Mouse (Mus musculus) neural tube, embryonic 11.5 days (tissue): Measurements from ENCODE around the gene Mthfd2l. TPM values are rescaled to one million over a fixed set of nuclear protein-coding genes. Genes with fewer than 3 reads are reported as not detected.

Experiments
- ATAC-seq: fragments of 200-750 bp; cut with Nextera tagmentation; 2 replicates; pipeline ENCODE4 v1.8.0; 2017; ENCODE audit warnings: moderate number of reproducible peaks, mild to moderate bottlenecking, moderate TSS enrichment, moderate library complexity; ENCODE audit not compliant: insufficient read depth, low FRiP score, low TSS enrichment
- DNase-seq: peaks from one replicate; pipeline ENCODE4 v3.0.0-alpha.2; 2015; ENCODE audit warnings: low spot score
- H3K27ac ChIP-seq: fragments of 300-500 bp; sonication (generic); 2 replicates; pipeline ENCODE4 v1.5.1; 2014; ENCODE audit warnings: low read depth, mild to moderate bottlenecking, low read length
- H3K27me3 ChIP-seq: fragments of 300-500 bp; sonication (generic); 2 replicates; pipeline ENCODE4 v1.6.1; 2014; ENCODE audit warnings: mild to moderate bottlenecking, low read length, mixed read lengths; ENCODE audit not compliant: control insufficient read depth, insufficient read depth
- H3K36me3 ChIP-seq: fragments of 300-500 bp; sonication (generic); 2 replicates; pipeline ENCODE4 v1.6.1; 2014; ENCODE audit warnings: mild to moderate bottlenecking, low read length, moderate library complexity, mixed read lengths; ENCODE audit not compliant: control insufficient read depth, insufficient read depth
- H3K4me1 ChIP-seq: fragments of 300-500 bp; sonication (generic); 2 replicates; pipeline ENCODE4 v1.6.1; 2014; ENCODE audit warnings: low read length, mixed read lengths; ENCODE audit not compliant: control insufficient read depth, insufficient read depth
- H3K4me2 ChIP-seq: fragments of 300-500 bp; sonication (generic); 2 replicates; pipeline ENCODE4 v1.6.1; 2014; ENCODE audit warnings: low read depth, mild to moderate bottlenecking, moderate library complexity
- H3K4me3 ChIP-seq: fragments of 300-500 bp; sonication (generic); 2 replicates; pipeline ENCODE4 v1.5.1; 2014; ENCODE audit warnings: low read depth, low read length
- H3K9ac ChIP-seq: fragments of 300-500 bp; sonication (generic); 2 replicates; pipeline ENCODE4 v1.6.1; 2014; ENCODE audit warnings: mild to moderate bottlenecking, low read length
- H3K9me3 ChIP-seq: fragments of 300-500 bp; sonication (generic); 2 replicates; pipeline ENCODE4 v1.6.1; 2016; ENCODE audit warnings: low read length; ENCODE audit not compliant: control insufficient read depth
- WGBS: fragments of 180-500 bp; shearing (Covaris S2); extraction: QIAGEN DNeasy Blood & Tissue Kit; methylation state at CpG from one replicate; pipeline ENCODE4 v1.1.7; 2014; 5-methylcytosine and 5-hydroxymethylcytosine counted together
- polyA plus RNA-seq: library from polyadenylated mRNA; unstranded; fragments of >200 nt; fragmentation: Nextera tagmentation; extraction: Ambion mirVana; gene quantifications from 2 replicates; pipeline ENCODE4 v1.2.1, GENCODE M21; 2014

Mthfd2l gene
- polyA plus RNA-seq, 1 experiment from 2014 or later, result 87.7 TPM

- H3K27me3 ChIP-seq, result no peaks in the 10 kb centered on the region
- H3K9ac ChIP-seq, result no peak overlapping the region
- no peak overlapping the region for H3K4me3 ChIP-seq
- H3K27ac ChIP-seq, result no peak overlapping the region
- H3K4me2 ChIP-seq, result no peak overlapping the region
- H3K4me1 ChIP-seq, result no peaks in the 10 kb centered on the region
- ATAC-seq (no peak), DNase-seq (no peak)
- H3K9me3 ChIP-seq, result no peaks in the 10 kb centered on the region
- 87% methylated on average over 8 of the region's 8 CpGs for WGBS
- no peaks in the 10 kb centered on the region for H3K36me3 ChIP-seq
Observed at GRCm38 (mm10) chr5:91023114-91023513, 92.2 kb downstream of the Mthfd2l start.

- no peak for ATAC-seq
Observed at GRCm38 (mm10) chr5:91027164-91027563, 96.2 kb downstream of the Mthfd2l start, which contains the start of gene Epgn. Gene Epgn, plus strand, starts transcription at chr5:91027464.

GRCm38 (mm10) chr5:91027840-91028239 lies 96.9 kb downstream of the Mthfd2l start:
- Histone ChIP-seq H3K4me1 (no peaks in the 10 kb centered on the region), H3K27ac (no peak overlapping the region), H3K36me3 (no peaks in the 10 kb centered on the region), H3K27me3 (no peaks in the 10 kb centered on the region), H3K4me3 (no peak overlapping the region), H3K9me3 (no peaks in the 10 kb centered on the region), H3K9ac (no peak overlapping the region), H3K4me2 (no peak overlapping the region)
- ATAC-seq (no peak), DNase-seq (no peak)
- WGBS, result 75% methylated on average over 1 of the region's 1 CpGs

More at GRCm38 (mm10) chr5:91027164-91027563, 96.2 kb downstream of the Mthfd2l start, which contains the start of gene Epgn:
- whole genome bisulfite sequencing, result 86% methylated on average over 6 of the region's 6 CpGs
- Histone ChIP-seq H3K9ac (no peak within 1 kb of the TSS), H3K27me3 (no peaks in the 10 kb centered on the region), H3K9me3 (no peaks in the 10 kb centered on the region), H3K27ac (no peak within 1 kb of the TSS), H3K4me1 (no peaks in the 10 kb centered on the region), H3K4me2 (no peak within 1 kb of the TSS), H3K4me3 (no peak within 1 kb of the TSS), H3K36me3 (no peaks in the 10 kb centered on the region)
- no peak for DNase-seq

GRCm38 (mm10) chr5:91030629-91031028 lies 99.7 kb downstream of the Mthfd2l start:
- DNase-seq (no peak), ATAC-seq (no peak)
- Histone ChIP-seq H3K4me1 (no peaks in the 10 kb centered on the region), H3K4me3 (no peak overlapping the region), H3K9me3 (no peaks in the 10 kb centered on the region), H3K9ac (no peak overlapping the region), H3K4me2 (no peak overlapping the region), H3K27me3 (no peaks in the 10 kb centered on the region), H3K27ac (no peak overlapping the region), H3K36me3 (no peaks in the 10 kb centered on the region)
- 93% methylated on average over 2 of the region's 2 CpGs for WGBS

- H3K36me3 ChIP-seq, result no peaks in the 10 kb centered on the region
- DNase-seq, result no peak
- no peak for ATAC-seq
- H3K4me2 ChIP-seq, result no peak overlapping the region
- H3K4me1 ChIP-seq, result no peaks in the 10 kb centered on the region
- H3K27ac ChIP-seq, result no peak overlapping the region
- 88% methylated on average over 2 of the region's 2 CpGs for WGBS
- H3K9ac ChIP-seq, result no peak overlapping the region
- H3K27me3 ChIP-seq, result no peaks in the 10 kb centered on the region
- no peaks in the 10 kb centered on the region for H3K9me3 ChIP-seq
- no peak overlapping the region for H3K4me3 ChIP-seq
Observed at GRCm38 (mm10) chr5:91035341-91035740, 104.4 kb downstream of the Mthfd2l start.

- DNase-seq (no peak), ATAC-seq (no peak)
- H3K36me3 ChIP-seq, result no peaks in the 10 kb centered on the region
- H3K4me1 ChIP-seq, result no peaks in the 10 kb centered on the region
- no peaks in the 10 kb centered on the region for H3K9me3 ChIP-seq
- no peak overlapping the region for H3K27ac ChIP-seq
- no peak overlapping the region for H3K9ac ChIP-seq
- no peak overlapping the region for H3K4me3 ChIP-seq
- WGBS, result 94% methylated on average over 4 of the region's 4 CpGs
- no peak overlapping the region for H3K4me2 ChIP-seq
- H3K27me3 ChIP-seq, result no peaks in the 10 kb centered on the region
Observed at GRCm38 (mm10) chr5:91036628-91037027, 105.7 kb downstream of the Mthfd2l start.

- Histone ChIP-seq H3K4me2 (no peak overlapping the region), H3K9me3 (no peaks in the 10 kb centered on the region), H3K27ac (no peak overlapping the region), H3K4me1 (no peaks in the 10 kb centered on the region), H3K4me3 (no peak overlapping the region), H3K27me3 (no peaks in the 10 kb centered on the region), H3K36me3 (no peaks in the 10 kb centered on the region), H3K9ac (no peak overlapping the region)
- DNase-seq (no peak), ATAC-seq (no peak)
- WGBS, result 88% methylated on average over 2 of the region's 2 CpGs
Observed at GRCm38 (mm10) chr5:91037756-91038155, 106.8 kb downstream of the Mthfd2l start.

- DNase-seq (no peak), ATAC-seq (no peak)
- Histone ChIP-seq H3K36me3 (no peaks in the 10 kb centered on the region), H3K4me2 (no peak overlapping the region), H3K4me3 (no peak overlapping the region), H3K27ac (no peak overlapping the region), H3K27me3 (no peaks in the 10 kb centered on the region), H3K4me1 (no peaks in the 10 kb centered on the region), H3K9me3 (no peaks in the 10 kb centered on the region), H3K9ac (no peak overlapping the region)
- WGBS, result 21% methylated on average over 2 of the region's 2 CpGs
Observed at GRCm38 (mm10) chr5:91038547-91038946, 107.6 kb downstream of the Mthfd2l start.

GRCm38 (mm10) chr5:91038963-91039362 lies 108.0 kb downstream of the Mthfd2l start:
- Histone ChIP-seq H3K27ac (no peak overlapping the region), H3K4me1 (no peaks in the 10 kb centered on the region), H3K36me3 (no peaks in the 10 kb centered on the region), H3K9me3 (no peaks in the 10 kb centered on the region), H3K27me3 (no peaks in the 10 kb centered on the region), H3K4me2 (no peak overlapping the region), H3K9ac (no peak overlapping the region), H3K4me3 (no peak overlapping the region)
- DNase-seq (no peak), ATAC-seq (no peak)
- whole genome bisulfite sequencing, result 80% methylated on average over 2 of the region's 2 CpGs
